Mouse (Mus musculus) yolk sac, embryonic 10.5 days (tissue): ENCODE measurements around the gene 5730522E02Rik.
A peak's percentile ranks its signal among the peaks of the same experiment; 100 is the strongest.

Experiments
- DNase-seq: peaks from one replicate; pipeline ENCODE4 v3.0.0-alpha.2; 2017; ENCODE audit warnings: low spot score

Gene 5730522E02Rik

DNA sequence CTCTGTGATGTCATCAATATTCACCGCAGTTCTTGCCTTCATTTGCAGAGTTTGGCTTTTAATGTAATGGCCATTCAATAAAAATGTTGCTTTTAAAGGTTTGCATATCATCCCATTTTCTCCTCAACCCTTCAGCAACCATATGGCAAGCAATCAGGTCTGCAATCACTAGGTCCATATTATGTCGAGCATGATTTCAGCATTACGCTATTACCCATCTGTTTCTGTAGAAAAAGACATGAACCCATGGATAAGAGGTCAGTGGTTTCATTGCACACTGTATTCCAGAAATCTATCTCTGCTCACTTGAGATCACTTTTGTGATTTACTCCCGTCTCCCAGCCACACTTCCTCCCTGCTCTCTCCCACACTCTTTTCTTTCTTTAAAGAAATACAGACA lies 213.1 kb downstream of the 5730522E02Rik start:
- DNase-seq, result no peak

DNA sequence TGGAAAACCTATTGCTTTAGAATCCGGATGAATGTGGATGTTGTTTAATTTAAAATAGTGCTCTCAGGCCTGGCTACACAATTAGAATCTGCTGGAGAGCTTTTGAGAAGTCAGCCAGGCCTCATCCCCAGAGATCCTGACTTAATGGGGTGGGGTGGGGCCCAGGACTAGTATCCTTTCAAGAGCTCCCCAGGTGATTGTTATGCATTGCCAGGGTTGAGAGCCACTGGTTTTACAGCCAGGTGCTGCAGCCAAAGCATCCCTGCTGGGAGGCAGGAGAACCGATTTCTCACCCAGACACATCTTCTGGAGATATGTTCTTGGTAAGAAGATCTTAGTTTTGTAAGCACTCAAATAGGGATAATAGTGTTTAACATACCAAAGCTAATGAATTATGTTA lies 216.4 kb downstream of the 5730522E02Rik start:
- DNase-seq, result no peak

DNA sequence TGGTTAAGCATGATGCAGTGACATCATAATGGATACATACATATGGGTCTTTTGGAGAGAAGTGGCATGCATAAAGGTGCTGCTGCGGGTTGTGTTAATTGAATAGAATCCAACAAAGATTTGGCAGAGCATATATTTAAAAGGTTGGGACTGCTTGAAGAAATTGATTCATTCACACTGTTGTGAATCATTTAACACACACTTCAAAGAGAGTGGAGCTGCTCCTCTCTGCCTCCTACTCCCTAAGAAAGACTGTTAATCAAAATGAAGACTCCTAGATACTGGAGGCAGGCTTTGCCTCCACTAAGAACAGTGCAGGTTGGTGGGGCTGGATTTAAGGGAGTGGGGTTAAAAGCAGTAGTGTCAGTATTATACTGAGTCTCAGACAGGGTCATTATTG lies 218.3 kb downstream of the 5730522E02Rik start:
- DNase-seq, result no peak

DNA sequence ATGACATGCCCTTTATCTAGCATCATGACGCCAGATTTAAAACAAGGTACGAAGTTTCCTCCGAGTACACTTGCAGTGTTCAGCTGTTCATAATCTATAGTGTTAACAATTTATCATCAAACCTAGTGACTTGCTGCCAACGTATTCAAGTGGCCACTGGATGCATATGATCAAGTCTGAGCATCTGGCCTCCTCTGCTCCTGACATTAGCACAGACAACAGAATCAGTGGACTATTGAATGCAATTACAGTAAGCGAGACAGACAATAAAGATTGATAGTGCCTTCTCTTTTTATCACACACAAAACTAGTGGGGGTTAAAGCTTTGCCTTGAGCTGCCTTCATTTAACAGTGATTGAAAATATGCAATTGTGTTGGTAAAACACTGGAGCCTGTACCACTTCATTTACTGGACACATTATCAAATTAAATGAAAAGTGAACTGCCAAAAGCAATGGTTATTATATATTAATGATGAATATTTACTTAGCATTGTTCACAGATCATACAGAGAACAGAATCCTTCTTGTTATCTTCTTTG lies 231.8 kb downstream of the 5730522E02Rik start:
- no peak for DNase-seq

DNA sequence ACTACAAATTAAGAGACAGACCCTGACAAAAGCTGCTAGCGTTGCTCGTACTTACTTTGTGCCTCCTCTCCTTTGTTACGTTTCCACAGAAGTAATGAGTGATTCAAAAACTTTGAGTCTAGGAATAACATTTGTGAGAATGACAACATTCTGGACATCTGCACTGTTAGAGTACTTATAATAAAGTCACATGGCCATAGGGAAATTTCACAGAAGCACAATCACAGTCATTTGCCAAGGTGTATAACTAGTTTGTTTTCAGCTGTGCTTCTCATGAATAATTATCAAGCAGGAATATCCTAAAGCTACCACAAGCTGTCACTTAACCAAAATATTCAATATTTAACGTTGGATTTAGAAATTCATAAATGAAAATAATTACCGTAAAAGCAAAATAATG lies 269.1 kb downstream of the 5730522E02Rik start:
- DNase-seq, result no peak

DNA sequence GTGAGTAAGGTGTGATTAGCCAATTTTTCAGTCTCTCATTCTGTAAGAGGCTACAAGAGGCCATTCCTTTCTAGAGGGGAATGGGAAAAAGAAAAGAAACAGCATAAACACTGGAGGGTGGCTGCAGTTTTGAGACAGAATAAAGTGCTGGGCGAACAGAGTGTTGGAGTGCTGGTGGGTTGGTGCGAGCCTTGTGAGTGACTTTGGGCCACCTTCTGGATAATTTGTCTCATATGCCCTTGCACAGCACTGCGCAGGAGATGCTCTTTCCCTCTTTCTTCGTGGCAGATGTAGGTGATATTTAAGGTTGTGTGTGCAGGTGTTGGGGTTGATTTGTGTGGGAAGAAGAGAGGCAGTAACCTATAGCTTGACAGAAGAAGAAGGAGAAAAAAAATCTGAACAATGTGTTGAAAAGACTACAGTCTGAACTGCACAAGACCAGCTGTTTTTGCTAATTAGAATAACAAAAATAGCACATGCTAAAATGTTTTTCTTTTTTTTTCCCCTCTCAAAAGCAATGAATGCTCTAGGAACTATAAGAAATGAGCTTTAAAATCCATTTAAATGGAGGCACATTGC lies 269.8 kb downstream of the 5730522E02Rik start:
- DNase-seq, result no peak

DNA sequence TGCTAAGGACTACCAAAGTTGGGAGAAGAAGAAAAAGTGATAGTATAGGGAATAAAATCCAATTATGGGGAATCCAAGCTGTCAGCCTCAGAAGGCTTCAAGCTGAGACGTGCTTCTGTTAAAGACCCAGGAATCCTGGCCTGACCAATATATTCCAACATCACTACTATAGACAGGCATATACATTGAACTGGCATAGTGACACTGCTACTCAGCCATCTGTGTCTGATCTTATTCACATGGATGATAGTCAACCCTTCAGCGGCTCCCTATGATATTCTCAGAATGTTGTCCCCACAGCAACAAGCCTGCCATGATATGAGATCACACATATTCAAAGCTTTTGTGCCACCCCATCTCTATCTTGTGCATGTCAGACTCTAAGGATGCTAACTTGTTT lies 284.3 kb downstream of the 5730522E02Rik start:
- no peak for DNase-seq

DNA sequence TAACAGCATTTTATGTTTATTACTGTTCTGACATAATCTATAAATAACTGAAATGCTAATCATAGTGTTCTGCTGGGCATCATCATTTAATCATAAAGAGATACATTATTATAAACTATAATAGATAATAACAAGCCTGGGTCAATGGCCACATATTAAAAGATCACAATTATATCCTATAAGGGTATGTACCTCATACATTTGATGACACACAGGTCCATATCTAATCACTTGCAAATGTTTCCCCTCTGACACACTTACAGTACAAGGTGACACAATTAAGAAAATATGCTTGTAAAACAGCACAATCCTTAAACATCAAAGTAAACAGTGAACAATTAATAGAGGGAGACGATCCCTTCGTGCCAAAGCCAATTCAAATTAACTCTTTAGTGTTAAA lies 308.2 kb downstream of the 5730522E02Rik start:
- DNase-seq, result no peak

DNA sequence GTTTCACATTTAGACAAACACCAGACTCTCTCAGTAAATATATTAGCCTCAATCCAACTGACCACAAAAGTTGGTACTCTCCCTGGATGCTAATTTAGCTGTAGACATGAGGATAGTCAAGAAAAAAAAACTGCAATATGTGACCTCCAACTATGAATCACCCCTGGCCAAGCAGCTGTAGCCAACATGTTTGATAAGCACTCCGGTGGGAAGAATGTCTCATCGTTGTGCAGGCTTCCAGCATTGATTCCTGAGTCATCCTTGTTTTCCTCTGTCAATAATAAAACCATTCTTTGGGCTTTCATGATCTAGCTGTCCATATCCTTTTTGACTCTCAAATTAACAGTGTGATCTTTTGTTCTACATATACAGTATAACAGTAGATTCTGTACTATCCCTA lies 308.9 kb downstream of the 5730522E02Rik start:
- no peak for DNase-seq

DNA sequence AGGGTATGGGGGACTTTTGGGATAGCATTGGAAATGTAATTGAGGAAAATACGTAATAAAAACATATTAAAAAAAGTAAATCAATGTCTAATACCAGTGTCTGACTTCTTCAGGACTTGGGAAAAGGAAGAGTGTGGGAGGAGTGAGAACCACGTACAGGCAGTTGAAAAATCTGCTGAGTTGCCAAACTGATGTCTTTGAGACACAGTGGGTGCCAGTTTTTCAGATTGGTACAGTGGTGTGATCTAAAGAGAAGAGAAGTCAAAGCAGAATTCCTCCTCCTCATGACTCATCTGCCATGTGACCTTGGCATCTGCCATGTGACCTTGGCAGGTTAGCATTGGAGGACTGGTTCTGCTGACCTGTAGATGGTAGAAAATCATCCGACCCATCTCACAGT lies 316.7 kb downstream of the 5730522E02Rik start:
- no peak for DNase-seq

DNA sequence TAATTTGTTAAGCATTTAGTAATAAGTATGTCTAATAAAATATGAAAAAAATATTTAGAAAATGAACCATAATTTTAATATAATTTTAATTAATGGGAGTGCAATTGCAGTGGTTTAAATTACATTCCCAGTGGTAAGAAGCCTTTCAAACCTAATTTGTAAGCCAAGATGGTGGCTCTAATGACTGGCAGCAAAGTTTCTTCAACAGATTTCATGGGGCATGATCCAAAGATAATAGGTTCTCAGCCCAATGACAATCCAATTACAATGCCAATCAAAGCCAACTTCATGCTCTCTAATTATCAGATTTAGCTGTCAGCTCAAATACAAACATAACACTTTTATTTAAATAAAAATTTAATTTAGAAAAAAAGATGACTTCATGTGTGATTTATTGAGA lies 337.6 kb downstream of the 5730522E02Rik start:
- DNase-seq, result no peak

DNA sequence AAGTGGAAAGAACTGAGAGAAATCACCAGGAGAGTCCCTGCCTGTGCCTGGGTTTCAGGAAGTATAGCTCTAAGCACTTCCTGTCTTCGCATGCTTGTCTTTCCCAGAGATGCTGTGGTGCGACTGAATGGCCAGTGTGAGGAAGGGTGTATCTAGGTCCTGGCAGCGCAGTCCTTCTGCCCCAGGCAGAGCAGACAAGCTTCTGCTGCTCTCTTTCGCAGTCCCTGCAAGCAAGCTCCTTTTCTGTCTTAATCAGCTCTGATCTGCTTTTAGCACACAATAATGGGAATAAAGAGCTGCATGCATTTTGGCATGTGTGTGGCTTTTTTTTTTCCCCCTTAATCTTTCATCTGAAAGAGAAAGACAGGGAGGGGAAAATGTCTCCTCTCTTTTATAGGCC lies 338.2 kb downstream of the 5730522E02Rik start:
- DNase-seq, result no peak

DNA sequence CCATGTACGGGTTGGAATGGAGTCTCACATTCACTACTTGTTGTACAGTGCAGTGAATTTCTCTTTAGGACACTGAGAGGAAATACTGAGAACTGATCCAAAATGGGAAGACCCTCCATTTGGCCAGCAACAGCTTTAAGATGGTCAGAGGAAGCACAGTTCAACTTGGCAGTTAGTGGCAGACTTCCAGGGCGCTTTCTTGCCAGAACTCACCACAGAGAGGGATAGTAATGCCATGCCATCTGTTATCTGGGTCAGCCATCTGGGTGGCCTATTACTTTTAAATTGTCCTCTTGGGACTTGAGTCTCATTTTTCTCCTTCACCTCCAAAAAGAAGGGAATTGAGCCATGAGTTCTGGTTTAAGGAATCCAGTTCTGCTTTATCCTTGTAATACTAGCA lies 344.3 kb downstream of the 5730522E02Rik start:
- no peak for DNase-seq

DNA sequence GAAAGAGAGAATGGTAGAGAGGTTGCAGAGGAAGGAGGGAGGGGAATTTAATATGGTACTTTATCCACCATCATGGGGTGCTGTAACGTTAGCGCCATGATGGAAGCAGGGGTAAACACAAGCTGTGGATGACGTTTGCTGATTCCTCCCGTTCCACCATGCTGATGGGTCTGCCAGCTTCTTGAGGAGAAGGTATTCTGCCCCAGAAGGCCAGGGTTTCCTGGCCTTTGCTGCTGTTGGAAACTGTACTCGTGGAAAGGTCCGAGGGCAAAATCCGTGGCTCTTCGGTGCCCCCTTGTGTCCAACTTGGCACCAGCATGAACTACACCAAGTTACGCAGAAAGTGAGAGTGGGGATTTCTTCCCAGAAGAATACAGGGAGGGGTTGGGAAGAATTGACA lies 347.9 kb downstream of the 5730522E02Rik start:
- peak; percentile 22 for DNase-seq

DNA sequence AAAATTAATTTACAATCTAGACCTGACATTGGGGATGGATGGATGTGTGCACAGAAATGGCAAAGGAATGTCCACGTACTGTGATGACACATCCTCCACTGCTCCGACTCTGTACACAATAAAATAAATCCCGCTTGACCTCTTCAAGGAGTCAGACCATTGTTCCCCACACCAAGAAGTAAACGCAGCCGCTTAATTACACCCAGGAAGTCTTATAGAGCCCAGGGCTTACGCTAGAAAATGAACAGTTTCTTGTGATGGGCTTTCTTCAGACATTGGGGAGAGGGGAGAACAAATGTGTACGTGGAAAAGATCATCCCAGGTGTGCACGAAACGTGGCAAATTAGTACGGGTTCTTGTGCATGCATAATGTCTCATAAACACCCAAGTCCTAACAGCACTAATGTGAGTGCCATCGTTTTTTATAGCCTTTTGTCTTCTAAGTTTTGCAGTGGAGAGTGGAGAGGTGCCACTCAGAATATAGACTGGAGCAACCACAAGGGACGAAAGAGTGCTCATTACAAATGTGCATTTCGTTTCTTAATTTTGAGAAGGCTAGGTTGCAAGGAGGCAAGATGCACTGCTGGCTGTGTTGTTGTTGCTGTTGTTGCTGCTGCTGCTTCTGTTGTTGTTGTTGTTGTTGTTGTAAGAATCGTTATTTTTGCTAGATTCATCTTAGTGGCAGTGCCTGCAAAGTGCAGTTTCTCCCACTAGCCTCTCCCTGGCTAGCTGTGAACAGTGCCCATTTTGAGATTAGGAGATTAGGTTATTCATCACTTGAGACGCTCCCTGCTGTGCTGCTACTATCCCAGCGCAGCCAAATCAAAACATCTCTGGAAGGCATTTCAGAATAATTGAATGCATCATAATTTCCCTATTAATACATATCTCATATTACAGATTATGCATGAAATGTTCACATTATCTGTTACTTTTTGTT lies 353.7 kb downstream of the 5730522E02Rik start:
- no peak for DNase-seq

DNA sequence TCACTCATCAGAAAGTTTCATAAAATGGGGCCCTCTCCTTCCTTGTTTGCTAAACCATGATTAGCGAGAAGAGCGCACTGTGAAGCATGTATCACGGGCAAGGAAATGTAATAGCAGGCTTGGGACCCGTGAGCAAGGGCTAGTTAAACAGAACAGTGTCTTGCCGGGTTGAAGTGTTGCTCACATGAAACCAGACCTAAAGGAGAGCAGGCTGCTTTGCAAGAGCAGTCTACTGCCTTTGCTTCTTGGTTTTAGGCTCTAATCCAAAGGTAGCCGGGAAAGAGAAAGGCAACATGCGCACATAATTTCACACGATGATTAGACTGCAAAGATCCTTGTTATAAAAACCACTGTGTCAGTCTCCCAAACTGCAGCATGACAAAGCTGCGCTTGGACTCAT lies 354.8 kb downstream of the 5730522E02Rik start:
- no peak for DNase-seq

DNA sequence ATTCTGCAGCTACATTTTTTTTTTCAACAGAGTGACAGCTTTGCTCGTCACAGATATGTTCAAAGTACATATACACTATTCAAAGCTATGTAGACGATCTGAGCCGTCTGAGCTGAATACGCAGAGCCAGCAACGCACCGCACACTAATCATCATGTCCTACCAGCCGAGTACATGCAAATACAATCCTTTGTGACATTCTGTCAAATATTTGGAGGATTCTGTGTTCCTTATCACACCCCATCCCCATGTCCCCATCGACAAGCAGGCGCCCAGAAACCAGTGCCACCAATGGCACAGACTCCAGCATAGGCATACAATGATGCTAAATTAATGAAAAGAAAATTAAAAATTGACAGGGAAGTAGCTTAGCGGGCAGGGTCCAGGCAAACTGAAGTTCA lies 356.3 kb downstream of the 5730522E02Rik start:
- no peak for DNase-seq

DNA sequence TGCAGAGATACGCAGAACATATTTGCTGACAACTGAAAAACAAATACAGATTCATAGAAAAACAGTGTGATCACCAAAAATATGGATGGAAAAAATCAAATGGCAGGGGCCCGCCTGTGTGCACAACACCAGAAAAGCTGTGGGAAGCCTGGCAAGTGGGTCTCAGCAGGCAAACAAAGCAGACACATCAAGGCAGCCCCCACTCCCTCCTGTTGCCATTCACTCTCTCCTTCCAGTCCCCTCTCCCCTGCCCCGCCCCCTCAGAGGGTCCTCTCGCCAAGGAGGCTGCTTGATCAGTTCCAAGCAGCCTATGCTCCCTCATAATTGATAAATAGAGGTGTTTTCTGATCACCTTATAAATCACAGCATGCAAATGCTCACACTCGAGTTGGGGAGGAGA lies 357.5 kb downstream of the 5730522E02Rik start:
- no peak for DNase-seq

DNA sequence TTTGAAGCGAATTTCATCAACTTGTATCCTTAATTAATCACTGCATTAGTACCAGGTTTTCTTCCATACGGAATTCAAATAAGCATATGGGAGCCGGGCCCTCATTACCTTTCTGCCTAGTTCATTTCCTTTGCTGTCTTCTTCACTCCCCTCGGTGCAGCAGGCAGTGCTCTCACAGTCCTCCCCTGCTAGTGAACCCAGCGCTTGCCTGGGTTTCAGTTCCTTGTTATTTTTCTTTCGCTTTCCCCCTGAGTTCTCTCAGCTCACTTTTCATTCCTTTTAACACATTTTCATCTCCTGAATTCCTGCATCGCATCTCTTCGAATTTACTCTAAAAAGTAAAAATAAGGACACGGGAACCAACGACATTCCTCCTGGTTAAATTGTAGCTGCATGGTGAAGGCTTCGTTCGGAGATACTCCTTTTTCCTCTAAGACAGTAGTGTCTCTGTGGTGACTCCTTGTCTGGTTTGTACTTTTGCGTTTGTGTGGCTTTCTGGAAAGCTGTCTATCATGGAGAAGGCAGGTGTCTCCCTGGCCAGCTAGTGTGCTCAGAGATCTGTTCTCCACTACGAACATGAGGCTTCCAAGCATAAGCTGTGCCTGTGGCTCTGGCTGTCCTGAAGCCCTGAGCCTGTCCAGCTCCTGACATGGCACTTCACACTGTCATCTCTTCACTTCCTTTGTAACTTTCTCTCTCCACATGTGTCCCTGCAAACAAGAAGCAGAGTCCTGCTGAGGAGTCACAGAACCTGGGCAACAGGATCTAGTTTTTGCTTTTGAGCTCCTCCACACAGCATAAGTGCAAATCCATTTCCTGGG lies 361.5 kb downstream of the 5730522E02Rik start:
- no peak for DNase-seq

DNA sequence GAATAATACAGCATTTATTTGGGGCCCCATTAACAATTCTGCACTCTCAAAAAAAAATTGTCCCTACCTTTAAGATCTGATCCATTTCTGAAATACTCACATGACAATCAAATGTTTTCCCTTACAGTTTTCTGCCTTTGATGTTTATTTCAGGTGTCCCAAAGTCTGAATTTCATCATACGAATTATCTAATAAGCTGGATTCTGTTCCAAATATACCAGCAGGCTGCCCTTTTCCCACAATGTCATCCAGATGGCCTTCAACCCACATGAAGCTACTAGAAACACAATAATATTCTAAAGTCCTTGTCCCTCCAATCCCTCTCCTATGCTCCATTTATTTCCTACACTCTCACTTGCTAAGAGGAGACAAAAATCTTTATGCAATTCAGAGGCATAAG lies 372.1 kb downstream of the 5730522E02Rik start:
- DNase-seq, result no peak

DNA sequence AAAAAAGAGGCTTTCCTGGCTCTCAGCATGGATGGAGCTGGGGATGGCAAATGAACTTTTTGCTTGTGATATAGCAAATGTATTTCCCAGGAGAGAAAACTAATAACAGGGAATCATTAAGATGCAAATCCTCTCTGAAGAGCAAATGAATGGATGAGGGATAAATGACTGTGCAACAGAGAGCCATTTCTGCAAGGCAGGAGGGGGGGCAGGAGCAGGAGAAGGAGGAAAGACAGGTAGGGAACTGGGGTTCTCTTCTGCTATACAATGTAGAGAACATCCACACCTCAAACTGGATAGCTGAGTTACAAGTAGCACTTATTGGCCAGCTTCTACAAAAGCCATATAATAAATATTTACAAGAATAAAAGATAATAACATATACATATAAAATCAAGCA lies 390.8 kb downstream of the 5730522E02Rik start:
- DNase-seq, result no peak

DNA sequence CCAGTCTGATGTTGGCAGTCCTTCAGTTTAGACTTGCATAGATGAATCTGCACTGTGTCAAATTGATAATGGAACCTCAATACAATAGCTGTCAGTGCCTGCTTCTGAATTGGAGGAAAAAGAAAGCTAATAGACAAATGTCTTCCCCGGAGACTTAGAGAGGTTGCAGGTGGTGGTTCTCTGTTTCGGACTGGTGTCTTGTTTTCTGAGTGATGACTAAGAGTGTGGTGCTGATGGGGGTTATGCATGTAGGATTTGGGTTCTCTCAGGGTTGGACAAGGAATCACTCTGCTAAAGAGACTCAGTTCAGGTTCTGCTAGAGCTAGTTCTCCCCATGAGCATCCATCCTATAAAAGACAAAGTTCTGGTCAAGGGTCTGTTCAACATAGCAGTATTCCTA lies 397.1 kb downstream of the 5730522E02Rik start:
- no peak for DNase-seq

DNA sequence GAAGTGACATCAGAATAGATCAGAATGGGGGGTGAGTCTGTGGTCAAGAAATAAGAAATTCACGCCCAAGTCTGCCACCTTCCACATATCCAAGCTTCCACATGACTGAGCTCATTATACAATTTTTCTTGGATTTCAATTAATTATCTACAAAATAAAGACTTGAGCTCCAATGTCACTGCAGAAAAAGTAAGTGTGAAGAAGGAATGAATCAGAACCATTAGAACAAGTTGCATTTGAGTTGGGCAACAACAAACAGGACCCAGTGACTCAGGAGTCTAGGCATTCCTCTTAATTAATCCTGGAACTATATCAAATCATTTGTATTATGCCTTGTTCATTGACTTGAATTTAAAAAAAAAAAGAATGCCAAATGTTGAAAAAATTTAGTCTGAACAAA lies 422.9 kb downstream of the 5730522E02Rik start:
- no peak for DNase-seq
